Mouse (Mus musculus) lung, postnatal 4 days (tissue): ENCODE results near the gene Hsd17b13.

Experiments
- DNase-seq, 2 experiments: peaks; one replicate each; pipeline ENCODE4 v3.0.0; 2021

Hsd17b13 gene

DNA sequence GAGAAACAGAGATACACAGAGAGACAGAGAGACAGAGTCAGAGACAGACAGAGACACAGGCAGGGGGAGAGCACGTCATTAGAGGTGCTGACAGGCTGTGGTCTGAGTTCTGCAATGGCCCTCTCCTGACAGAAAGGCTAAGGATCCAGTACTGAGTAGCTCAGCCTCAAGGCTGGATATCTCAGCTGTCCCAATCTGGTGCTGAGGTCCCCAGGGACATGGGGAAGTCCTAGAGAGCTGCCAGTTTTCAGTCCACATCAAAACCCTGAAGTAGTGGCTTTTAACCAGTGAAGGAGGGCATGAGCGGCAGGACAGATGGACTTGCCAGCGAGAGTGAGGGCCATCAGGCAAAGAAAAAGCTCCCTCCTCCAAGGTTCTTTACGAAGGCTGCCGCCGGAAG lies 54.1 kb downstream of the Hsd17b13 start:
- DNase-seq = no peak

GRCm38 (mm10) chr5:103922436-103922835 lies 54.8 kb downstream of the Hsd17b13 start:
- no peak for DNase-seq

GRCm38 (mm10) chr5:103919497-103919896 lies 57.7 kb downstream of the Hsd17b13 start:
- no peak for DNase-seq

DNA sequence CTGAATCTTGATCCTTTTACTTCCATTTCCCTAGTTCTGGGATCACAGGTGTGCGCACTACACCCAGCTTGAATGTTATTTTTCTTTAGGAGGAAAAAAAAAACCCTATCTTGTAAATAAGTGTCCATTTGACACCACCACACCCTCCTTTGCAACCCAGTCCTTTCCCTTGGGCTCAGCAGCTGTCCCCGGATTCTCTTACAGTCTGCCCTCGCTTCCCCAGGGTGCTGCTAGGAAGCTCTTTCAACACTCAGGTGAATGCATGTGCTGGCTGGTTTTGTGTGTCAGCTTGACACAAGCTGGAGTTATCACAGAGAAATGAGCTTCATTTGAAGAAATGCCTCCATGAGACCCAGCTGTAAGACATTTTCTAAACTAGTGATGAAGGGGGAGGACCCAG lies 59.0 kb downstream of the Hsd17b13 start:
- no peak for DNase-seq

- DNase-seq = no peak
These were observed 59.8 kb downstream of the Hsd17b13 start for GRCm38 (mm10) chr5:103917357-103917895.

DNA sequence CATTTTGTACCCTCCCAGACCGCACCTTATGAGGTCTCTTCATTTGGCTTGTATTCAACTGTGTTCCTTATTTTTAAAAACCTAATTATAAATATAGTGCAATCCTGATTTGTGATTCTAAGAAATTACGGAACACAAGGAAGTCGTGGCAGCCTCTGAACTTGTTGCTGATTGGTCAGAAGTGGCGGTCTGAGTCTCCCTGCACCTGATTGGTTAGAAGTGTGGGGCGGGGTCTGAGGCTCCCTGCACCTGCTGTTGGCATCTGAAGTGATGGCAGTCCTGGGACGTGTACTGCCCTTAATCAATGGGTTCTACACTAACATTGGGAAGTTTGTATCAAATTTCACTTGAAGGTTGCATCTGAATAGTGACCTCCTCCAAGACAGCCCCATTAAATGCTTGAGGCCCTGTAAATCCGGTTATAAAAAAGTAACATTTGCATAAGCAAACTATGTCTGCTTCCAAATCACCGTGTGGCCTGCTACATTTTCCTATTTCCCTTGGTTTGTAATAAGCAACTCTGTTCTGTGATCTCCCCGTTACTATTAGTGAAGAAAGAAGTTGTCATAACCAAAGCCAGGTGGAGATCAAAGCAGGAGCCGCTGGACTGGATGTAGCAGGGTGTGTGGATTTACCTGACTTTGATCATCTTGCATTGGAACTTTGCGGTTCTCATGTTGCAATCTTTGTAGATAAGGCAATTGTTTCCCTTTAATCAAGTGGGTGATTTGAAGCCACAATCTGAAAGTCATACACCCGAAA lies 60.4 kb downstream of the Hsd17b13 start:
- no peak for DNase-seq

- no peak for DNase-seq
These were observed 62.6 kb downstream of the Hsd17b13 start for GRCm38 (mm10) chr5:103914335-103915226.

GRCm38 (mm10) chr5:103913150-103913549 lies 64.1 kb downstream of the Hsd17b13 start:
- no peak for DNase-seq

GRCm38 (mm10) chr5:103911555-103911954 lies 65.7 kb downstream of the Hsd17b13 start:
- DNase-seq = no peak

DNA sequence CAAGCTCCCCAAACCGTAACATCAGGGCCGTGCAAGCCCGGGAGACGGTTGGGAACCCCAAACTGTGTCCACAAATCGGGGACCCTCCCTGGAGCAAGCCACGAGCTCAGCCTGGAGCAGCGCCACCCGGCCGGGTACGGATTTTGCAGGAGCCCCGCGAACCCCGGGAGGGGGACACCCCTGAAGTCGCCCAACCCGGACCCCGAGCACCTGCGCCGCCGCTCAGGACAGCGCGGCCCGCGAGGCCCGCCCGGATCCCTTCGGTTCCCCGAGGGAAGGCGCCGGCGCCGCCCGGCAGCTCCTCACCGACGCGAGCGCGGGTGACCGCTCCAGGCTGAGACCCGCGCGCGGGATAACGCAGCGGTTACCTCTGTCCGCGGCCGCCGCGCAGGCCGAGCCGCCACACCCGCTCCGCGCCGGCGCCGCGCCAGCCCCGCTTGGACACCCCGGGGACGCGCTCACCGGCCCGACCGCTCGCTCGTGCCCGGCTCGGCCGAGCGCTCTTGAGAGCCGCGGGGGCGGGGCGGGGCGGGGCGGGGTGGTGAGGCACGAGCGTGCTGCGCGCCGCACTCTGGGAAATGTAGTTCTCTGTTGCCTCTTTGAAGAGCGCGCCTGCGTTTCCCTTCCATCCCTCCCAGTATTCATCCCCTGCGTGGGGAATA lies 66.3 kb downstream of the Hsd17b13 start, which contains the start of gene Klhl8:
Gene Klhl8 (minus strand): TSS at position 512 of the 662 bp plus-strand sequence.
- DNase-seq = peak; percentile 87 to 94

GRCm38 (mm10) chr5:103910156-103910555 lies 67.1 kb downstream of the Hsd17b13 start:
- no peak for DNase-seq

DNA sequence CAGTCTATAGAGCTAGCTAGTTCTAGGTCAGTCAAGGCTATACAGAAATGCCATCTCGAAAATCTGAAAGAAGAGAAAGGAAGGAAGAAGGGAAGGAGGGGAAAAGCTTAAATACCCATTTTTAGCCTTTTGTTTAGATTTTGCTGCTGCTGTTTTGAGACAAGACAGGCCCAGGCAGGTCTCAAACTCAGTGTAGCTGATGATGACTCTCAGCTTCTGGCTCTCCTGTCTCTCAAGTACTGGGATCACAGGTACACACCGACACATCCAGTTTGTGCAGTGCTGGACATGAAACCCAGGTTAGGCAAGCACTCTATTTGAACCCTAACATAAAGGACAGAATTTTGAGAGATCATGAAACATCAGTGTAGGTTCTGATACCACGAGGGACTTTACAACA lies 67.7 kb downstream of the Hsd17b13 start:
- no peak for DNase-seq

GRCm38 (mm10) chr5:103908851-103909250 lies 68.4 kb downstream of the Hsd17b13 start:
- DNase-seq = no peak

- DNase-seq = no peak
These were observed 69.4 kb downstream of the Hsd17b13 start for GRCm38 (mm10) chr5:103907844-103908243.

DNA sequence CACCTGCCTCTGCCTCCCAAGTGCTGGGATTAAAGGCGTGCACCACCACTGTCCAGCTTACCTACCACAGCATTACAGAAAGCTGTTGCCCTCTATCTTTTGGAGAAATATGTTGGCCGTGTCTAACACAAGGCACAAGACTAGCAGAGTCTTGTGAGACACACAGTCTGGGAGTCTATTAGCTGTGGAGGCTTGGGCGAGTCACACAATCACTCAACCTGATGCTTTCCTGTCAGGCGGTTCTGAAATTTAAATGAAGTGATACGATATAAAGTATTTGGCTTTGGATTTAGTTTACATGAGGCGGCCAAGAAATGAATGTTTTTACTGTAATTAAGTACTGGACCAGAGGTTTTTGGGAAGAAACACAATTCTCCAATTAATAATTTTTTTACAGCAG lies 71.0 kb downstream of the Hsd17b13 start:
- peak in 1 of 2 experiments; percentile 55 for DNase-seq
